20 mouse cellular contexts compared by ENCODE assay signal in the genomic region with DNA sequence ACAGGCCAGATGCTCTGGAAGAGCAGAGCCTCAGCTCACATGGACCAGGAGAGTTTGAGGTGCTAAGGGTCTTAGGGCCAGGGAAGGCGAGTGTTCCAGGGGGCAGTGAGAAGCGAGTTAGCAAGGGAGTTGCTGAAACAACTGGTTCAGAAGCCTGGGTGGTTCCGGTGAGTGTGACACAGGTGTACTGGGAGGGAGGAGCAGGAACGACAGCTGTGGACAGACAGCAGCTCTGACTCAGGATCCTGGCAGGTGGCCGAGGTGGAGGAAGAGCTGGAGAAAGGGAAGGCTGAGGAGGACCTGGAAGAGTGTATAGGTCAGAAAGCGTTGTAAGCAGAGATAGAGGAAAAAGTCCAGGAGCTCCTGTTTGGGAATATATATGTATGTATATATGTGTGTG.
"Had no signal": no experiment of that assay in that cellular context is flagged by ENCODE, and none has a peak within 500 bp of the region (broad histone marks: within the 10 kb centered on the region; RNA-seq: fewer than 3 reads in every experiment).

No protein-coding gene starts in this region.

- H3K27me3 ChIP-seq: intestine, embryonic 15.5 days; liver, embryonic 13.5 days; megakaryocyte, embryonic 14.5 days had no signal

- DNase-seq: kidney, adult 11 months; kidney, adult 8-10 months; layer of hippocampus, postnatal 36 days; liver, embryonic 13.5 days; lung, embryonic 14.5 days; lung, postnatal 14 days; right cerebral cortex, adult 18-20 months; right cerebral cortex, postnatal 14 days; right cerebral cortex, postnatal 4 days; thymus, adult 18-20 months; thymus, postnatal 36 days had no signal

- H3K4me2 ChIP-seq: intestine, embryonic 15.5 days; liver, embryonic 13.5 days; lung, embryonic 14.5 days; midbrain, embryonic 13.5 days; neural tube, embryonic 12.5 days; neural tube, embryonic 15.5 days had no signal

- H3K27ac ChIP-seq: intestine, embryonic 15.5 days; kidney, postnatal 0 days; left cerebral cortex, adult 2 months; liver, embryonic 13.5 days; macrophage; midbrain, embryonic 10.5 days; midbrain, embryonic 13.5 days; neural tube, embryonic 12.5 days; neural tube, embryonic 15.5 days had no signal

- H3K9ac ChIP-seq: intestine, embryonic 15.5 days; liver, embryonic 13.5 days; lung, embryonic 14.5 days; midbrain, embryonic 13.5 days; neural tube, embryonic 12.5 days; neural tube, embryonic 15.5 days had no signal

- H3K9me3 ChIP-seq: intestine, embryonic 15.5 days; liver, embryonic 13.5 days; megakaryocyte, embryonic 14.5 days; midbrain, embryonic 10.5 days; midbrain, embryonic 13.5 days; neural tube, embryonic 12.5 days; neural tube, embryonic 15.5 days had no signal

- H3K36me3 ChIP-seq: intestine, embryonic 15.5 days; liver, embryonic 13.5 days; midbrain, embryonic 13.5 days; neural tube, embryonic 12.5 days; neural tube, embryonic 15.5 days had no signal

- H3K4me3 ChIP-seq: intestine, embryonic 15.5 days; left cerebral cortex, adult 2 months; liver, embryonic 13.5 days; megakaryocyte, embryonic 14.5 days; midbrain, embryonic 10.5 days; midbrain, embryonic 13.5 days; neural tube, embryonic 12.5 days; neural tube, embryonic 15.5 days had no signal

- ATAC-seq: intestine, embryonic 15.5 days; midbrain, embryonic 13.5 days had no signal
